Mouse (Mus musculus): ENCODE data around the gene Frem1. TPM values are rescaled to one million over a fixed set of nuclear protein-coding genes. Genes with fewer than 3 reads are reported as not detected.

Gene Frem1
- polyA plus RNA-seq, 2 experiments, result 12.8 to 16.6 TPM

DNA sequence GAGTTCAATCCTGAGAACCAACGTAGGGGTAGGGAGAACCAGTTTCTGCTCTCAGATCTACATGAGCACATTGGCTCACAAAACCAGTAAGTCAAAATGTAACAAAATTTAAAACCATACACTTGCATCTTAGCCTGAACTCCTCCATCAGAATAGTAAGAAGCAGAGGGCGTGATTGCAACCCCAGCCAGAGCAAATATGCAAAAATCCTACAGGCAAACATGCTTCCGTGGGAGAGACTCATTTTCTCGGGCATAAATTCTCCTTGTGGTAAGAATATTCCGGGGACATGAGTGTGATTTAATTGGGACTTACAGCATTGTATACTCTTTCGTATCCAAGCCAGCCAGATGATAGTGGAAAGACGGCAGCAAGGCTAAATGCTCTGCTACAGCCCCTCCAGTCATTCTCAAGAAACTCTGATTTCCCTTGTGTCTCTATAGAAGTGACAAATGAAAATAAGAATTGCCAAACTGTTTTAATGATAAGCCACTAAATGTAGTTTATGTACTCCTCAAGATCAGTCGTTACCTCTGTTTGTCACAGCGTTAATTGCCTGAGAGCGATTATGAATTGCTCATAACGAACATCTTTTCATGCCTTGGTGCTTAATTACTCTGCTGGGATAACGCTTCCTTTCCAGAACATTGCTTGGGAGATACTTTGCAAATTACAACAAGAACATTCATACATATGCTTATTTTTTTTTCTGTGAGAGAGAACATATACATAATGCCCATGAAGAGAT is 81.1 kb downstream of the Frem1 start:
- no peaks in the 10 kb centered on the region for H3K27me3 ChIP-seq (ENCODE audit: control insufficient read depth, insufficient read depth, low read length)
- no peaks in the 10 kb centered on the region for H3K4me1 ChIP-seq (ENCODE audit: control insufficient read depth, insufficient read depth, low read length)
- 88% methylated on average over 12 of the region's 12 CpGs for WGBS
- no peak for ATAC-seq (ENCODE audit: low FRiP score, low read depth)
- no peak overlapping the region for H3K27ac ChIP-seq (replicated peaks; ENCODE audit: low read depth, low read length)
- no peak for TF ChIP-seq POLR2A (IDR thresholded peaks at IDR 0.05; ENCODE audit: borderline replicate concordance, extremely low read depth, insufficient read depth, insufficient read length)
- no peak overlapping the region for H3K9ac ChIP-seq (ENCODE audit: low read depth, low read length, severe bottlenecking)
- H3K4me3 ChIP-seq (replicated peaks; ENCODE audit: low read length), result no peak overlapping the region
- peaks cover 2% of the 10 kb centered on the region; the same call in 1 of the 2 replicates for H3K36me3 ChIP-seq (ENCODE audit: control insufficient read depth, insufficient read depth, low read length)
- no peak overlapping the region for H3K4me2 ChIP-seq (replicated peaks; ENCODE audit: low read depth, low read length, severe bottlenecking)
- no peak for DNase-seq (ENCODE audit: low spot score)
- H3K9me3 ChIP-seq (ENCODE audit: control insufficient read depth, low read length), result no peaks in the 10 kb centered on the region

DNA sequence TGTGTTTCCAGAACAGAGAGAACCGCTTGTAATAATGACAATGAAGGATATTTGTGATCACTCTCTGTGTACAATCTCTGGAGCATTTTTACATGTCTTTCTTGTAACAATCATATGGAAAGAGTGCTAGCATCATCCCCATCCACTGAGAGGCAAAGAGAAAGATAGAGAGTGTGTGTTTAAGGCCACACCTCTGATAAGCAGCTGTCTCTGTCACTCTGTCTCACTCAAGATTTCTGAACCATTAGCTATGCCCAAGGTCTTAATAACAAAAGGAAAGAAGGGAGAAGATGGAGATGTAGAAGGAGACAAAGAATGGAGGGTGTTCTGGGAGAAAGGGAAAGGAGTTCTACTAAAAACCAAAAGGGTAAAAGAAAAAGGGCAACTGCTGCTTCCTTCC is 91.1 kb downstream of the Frem1 start:
- WGBS, result 84% methylated on average over 1 of the region's 1 CpGs
- no peaks in the 10 kb centered on the region for H3K36me3 ChIP-seq (ENCODE audit: control insufficient read depth, insufficient read depth, low read length)
- no peak overlapping the region for H3K9ac ChIP-seq (ENCODE audit: low read depth, low read length, severe bottlenecking)
- no peak overlapping the region for H3K27ac ChIP-seq (replicated peaks; ENCODE audit: low read depth, low read length)
- H3K9me3 ChIP-seq (ENCODE audit: control insufficient read depth, low read length), result no peaks in the 10 kb centered on the region
- no peak overlapping the region for H3K4me3 ChIP-seq (replicated peaks; ENCODE audit: low read length)
- DNase-seq (ENCODE audit: low spot score), result no peak
- no peaks in the 10 kb centered on the region for H3K27me3 ChIP-seq (ENCODE audit: control insufficient read depth, insufficient read depth, low read length)
- no peak for TF ChIP-seq POLR2A (IDR thresholded peaks at IDR 0.05; ENCODE audit: borderline replicate concordance, extremely low read depth, insufficient read depth, insufficient read length)
- H3K4me1 ChIP-seq (ENCODE audit: control insufficient read depth, insufficient read depth, low read length), result no peaks in the 10 kb centered on the region
- ATAC-seq (ENCODE audit: low FRiP score, low read depth), result no peak
- H3K4me2 ChIP-seq (replicated peaks; ENCODE audit: low read depth, low read length, severe bottlenecking), result no peak overlapping the region

DNA sequence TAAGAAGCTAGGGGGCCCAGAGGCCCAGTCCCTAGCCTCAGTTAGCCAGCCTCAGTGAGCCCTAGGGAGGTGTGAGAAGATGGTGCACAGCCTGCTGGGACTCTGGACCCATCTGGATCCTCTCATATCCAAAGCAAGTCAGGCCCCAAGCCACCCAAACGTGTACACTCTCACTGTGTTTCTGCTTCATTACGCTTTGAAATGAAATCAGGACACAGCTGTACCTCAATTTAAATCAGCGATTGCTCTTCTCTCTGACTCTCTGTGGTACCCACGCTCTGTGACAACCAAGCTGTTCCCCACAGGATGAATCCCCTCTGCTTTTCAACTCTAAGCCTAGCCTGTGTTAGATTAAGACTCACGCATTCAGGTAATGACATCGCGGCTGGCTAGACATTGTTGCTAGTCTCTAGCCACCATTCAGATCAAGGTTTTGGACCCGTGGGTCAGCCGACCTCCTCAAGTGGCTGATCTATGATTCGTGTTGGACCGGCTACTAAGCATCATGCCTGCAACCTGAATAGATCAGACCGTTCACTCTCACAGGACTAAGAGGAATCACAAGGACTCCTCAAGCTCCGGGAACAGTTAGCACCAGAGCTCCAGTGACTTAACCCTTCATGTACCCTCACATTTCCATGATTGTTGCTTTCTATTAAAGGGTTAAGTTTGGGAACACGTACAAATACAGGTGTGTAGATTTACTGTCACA is 94.2 kb downstream of the Frem1 start:
- no peaks in the 10 kb centered on the region for H3K36me3 ChIP-seq (ENCODE audit: control insufficient read depth, insufficient read depth, low read length)
- no peak for ATAC-seq (ENCODE audit: low FRiP score, low read depth)
- H3K4me1 ChIP-seq (ENCODE audit: control insufficient read depth, insufficient read depth, low read length), result no peaks in the 10 kb centered on the region
- no peak overlapping the region for H3K4me2 ChIP-seq (replicated peaks; ENCODE audit: low read depth, low read length, severe bottlenecking)
- WGBS, result 76% methylated on average over 14 of the region's 14 CpGs
- no peaks in the 10 kb centered on the region for H3K27me3 ChIP-seq (ENCODE audit: control insufficient read depth, insufficient read depth, low read length)
- no peak overlapping the region for H3K9ac ChIP-seq (ENCODE audit: low read depth, low read length, severe bottlenecking)
- no peak overlapping the region for H3K4me3 ChIP-seq (replicated peaks; ENCODE audit: low read length)
- no peak overlapping the region for H3K27ac ChIP-seq (replicated peaks; ENCODE audit: low read depth, low read length)
- no peak for TF ChIP-seq POLR2A (IDR thresholded peaks at IDR 0.05; ENCODE audit: borderline replicate concordance, extremely low read depth, insufficient read depth, insufficient read length)
- no peaks in the 10 kb centered on the region for H3K9me3 ChIP-seq (ENCODE audit: control insufficient read depth, low read length)
- DNase-seq (ENCODE audit: low spot score), result no peak

DNA sequence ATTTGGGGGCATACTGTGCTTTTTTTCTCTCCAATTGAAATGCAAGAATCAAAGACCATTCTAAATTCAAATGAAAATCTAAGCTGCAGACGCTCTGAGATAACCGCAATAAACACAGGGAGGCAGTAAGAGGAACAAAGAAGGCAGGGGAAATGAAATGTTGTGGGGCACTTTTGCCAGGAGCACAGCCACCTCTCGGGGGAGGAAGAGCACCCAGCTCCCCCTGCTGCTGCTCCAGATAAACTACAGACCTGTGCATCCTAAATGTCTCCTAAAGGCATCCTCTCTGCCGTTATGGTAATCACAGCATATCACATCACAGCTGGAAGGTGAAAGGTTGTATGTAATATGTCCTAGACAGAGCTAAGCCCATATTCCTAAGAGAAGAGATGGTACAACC is 98.1 kb downstream of the Frem1 start:
- Histone ChIP-seq H3K36me3 (ENCODE audit: control insufficient read depth, insufficient read depth, low read length) (no peaks in the 10 kb centered on the region), H3K9ac (ENCODE audit: low read depth, low read length, severe bottlenecking) (no peak overlapping the region), H3K4me1 (ENCODE audit: control insufficient read depth, insufficient read depth, low read length) (no peaks in the 10 kb centered on the region), H3K9me3 (ENCODE audit: control insufficient read depth, low read length) (no peaks in the 10 kb centered on the region), H3K4me2 (replicated peaks; ENCODE audit: low read depth, low read length, severe bottlenecking) (no peak overlapping the region), H3K4me3 (replicated peaks; ENCODE audit: low read length) (no peak overlapping the region), H3K27me3 (ENCODE audit: control insufficient read depth, insufficient read depth, low read length) (no peaks in the 10 kb centered on the region), H3K27ac (replicated peaks; ENCODE audit: low read depth, low read length) (no peak overlapping the region)
- DNase-seq (ENCODE audit: low spot score), result no peak
- WGBS, result 70% methylated on average over 4 of the region's 4 CpGs
- no peak for TF ChIP-seq POLR2A (IDR thresholded peaks at IDR 0.05; ENCODE audit: borderline replicate concordance, extremely low read depth, insufficient read depth, insufficient read length)
- no peak for ATAC-seq (ENCODE audit: low FRiP score, low read depth)

DNA sequence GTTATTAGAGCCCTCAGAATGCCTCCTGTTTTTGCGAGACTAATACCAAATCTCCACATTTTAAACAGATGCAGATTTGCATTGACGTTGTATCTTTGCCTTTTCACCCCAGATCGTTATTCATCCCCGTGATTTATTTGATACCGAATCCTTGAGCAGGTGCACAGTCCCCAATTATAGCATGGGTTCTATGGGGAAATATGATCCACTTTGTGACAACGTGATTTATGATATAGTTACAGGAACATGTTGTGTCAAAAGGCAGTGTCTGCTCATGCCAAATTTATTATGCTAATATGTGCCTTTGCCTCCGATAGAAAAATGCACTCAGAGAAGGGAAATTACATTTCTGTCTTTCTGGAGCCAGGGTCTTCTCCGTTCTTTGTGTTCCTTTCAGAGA is 102.6 kb downstream of the Frem1 start:
- WGBS, result 51% methylated on average over 8 of the region's 8 CpGs
- Histone ChIP-seq H3K9me3 (ENCODE audit: control insufficient read depth, low read length) (no peaks in the 10 kb centered on the region), H3K9ac (ENCODE audit: low read depth, low read length, severe bottlenecking) (no peak overlapping the region), H3K4me1 (ENCODE audit: control insufficient read depth, insufficient read depth, low read length) (no peaks in the 10 kb centered on the region), H3K4me3 (replicated peaks; ENCODE audit: low read length) (no peak overlapping the region), H3K36me3 (ENCODE audit: control insufficient read depth, insufficient read depth, low read length) (no peaks in the 10 kb centered on the region), H3K27me3 (ENCODE audit: control insufficient read depth, insufficient read depth, low read length) (no peaks in the 10 kb centered on the region), H3K4me2 (replicated peaks; ENCODE audit: low read depth, low read length, severe bottlenecking) (no peak overlapping the region), H3K27ac (replicated peaks; ENCODE audit: low read depth, low read length) (no peak overlapping the region)
- TF ChIP-seq POLR2A (IDR thresholded peaks at IDR 0.05; ENCODE audit: borderline replicate concordance, extremely low read depth, insufficient read depth, insufficient read length), result no peak
- ATAC-seq (ENCODE audit: low FRiP score, low read depth) (no peak), DNase-seq (ENCODE audit: low spot score) (peak; percentile 35)

Data from limb, embryonic 14.5 days (tissue).